Mouse (Mus musculus): ENCODE results near the gene Selenov. TPM values are rescaled to one million over a fixed set of nuclear protein-coding genes. Genes with fewer than 3 reads are reported as not detected.

The Selenov gene
- total RNA-seq, 2 experiments from 2014 or later = 0.27 to 1.8 TPM

Other genes starting within 250 kb of the Selenov start
- gene Psmc4, start 241.1 kb downstream of the Selenov start, total RNA-seq (2021) = 100 to 1,000 TPM; 122 to 131 TPM
- gene Fcgbp, start 219.9 kb downstream of the Selenov start, total RNA-seq (2021) = under 1 TPM; 0.81 to 0.92 TPM
- gene 9530053A07Rik, start 161.7 kb downstream of the Selenov start, total RNA-seq (2021) = not detected
- gene Fbl, start 121.5 kb downstream of the Selenov start, total RNA-seq (2021) = 10 to 100 TPM; 48.3 to 55.8 TPM
- gene Dyrk1b, start 111.7 kb downstream of the Selenov start, total RNA-seq (2021) = 10 to 100 TPM; 45.7 to 52.4 TPM
- gene Eid2, start 23.3 kb downstream of the Selenov start, total RNA-seq (2021) = 10 to 100 TPM; 52.9 to 60.9 TPM
- gene Eid2b, start 13.4 kb downstream of the Selenov start, total RNA-seq (2021) = 10 to 100 TPM; 36.5 to 36.8 TPM
- gene Dll3, start 11.1 kb upstream of the Selenov start, total RNA-seq (2021) = 1 to 10 TPM; 2.1 to 2.8 TPM
- 10 to 100 TPM; 41.1 to 42.1 TPM for gene Timm50, start 20.9 kb upstream of the Selenov start, total RNA-seq (2021)
- gene Supt5, start 47.6 kb upstream of the Selenov start, total RNA-seq (2021) = 100 to 1,000 TPM; 114 to 122 TPM
- 100 to 1,000 TPM; 454 to 471 TPM for gene Rps16, start 59.5 kb upstream of the Selenov start, total RNA-seq (2021)
- gene Plekhg2, start 81.4 kb upstream of the Selenov start, total RNA-seq (2021) = 1 to 10 TPM; 5.5 to 7.4 TPM
- gene Zfp36, start 89.1 kb upstream of the Selenov start, total RNA-seq (2021) = 1 to 10 TPM; 3.1 to 3.9 TPM
- gene Med29, start 101.5 kb upstream of the Selenov start, total RNA-seq (2021) = 10 to 100 TPM; 18.3 to 19.6 TPM
- 10 to 100 TPM; 68.9 to 70.1 TPM for gene Paf1, start 101.8 kb upstream of the Selenov start, total RNA-seq (2021)
- 1 to 10 TPM; 1.2 to 2.0 TPM for gene Gmfg, start 146.3 kb upstream of the Selenov start, total RNA-seq (2021)
- 10 to 100 TPM; 64.3 to 72.3 TPM for gene Lrfn1, start 160.8 kb upstream of the Selenov start, total RNA-seq (2021)
- gene Ifnl2, start 219.3 kb upstream of the Selenov start, total RNA-seq (2021) = not detected
- not detected for gene Ifnl3, start 231.7 kb upstream of the Selenov start, total RNA-seq (2021)
- not detected for gene Sycn, start 249.7 kb upstream of the Selenov start, total RNA-seq (2021)

Measured in layer of hippocampus, postnatal 36 days (tissue).